Mouse (Mus musculus): ENCODE measurements around the gene Abcb1a.

GRCm38 (mm10) chr5:8727760-8728159 lies 67.9 kb downstream of the Abcb1a start:
- TF ChIP-seq ZC3H11A (IDR thresholded peaks at IDR 0.05; ENCODE audit: borderline replicate concordance, low read depth, low read length) (no peak), MAFK (IDR thresholded peaks at IDR 0.05; ENCODE audit: insufficient read depth, low read depth, low read length) (no peak), CHD2 (IDR thresholded peaks at IDR 0.05; ENCODE audit: low read depth, low read length) (no peak)

Data from ES-E14 (cell line).